Mouse (Mus musculus) liver, embryonic 15.5 days (tissue): ENCODE data around the gene Tekt4. TPM values are rescaled to one million over a fixed set of nuclear protein-coding genes. Genes with fewer than 3 reads are reported as not detected.

ENCODE experiments used
- ATAC-seq: fragments of 200-750 bp; cut with Nextera tagmentation; 2 replicates; pipeline ENCODE4 v1.8.0; 2017; ENCODE audit warnings: moderate number of reproducible peaks, mild to moderate bottlenecking, moderate library complexity; ENCODE audit not compliant: insufficient read depth
- H3K27ac ChIP-seq: fragments of 300-500 bp; sonication (generic); replicated peaks from 2 replicates; pipeline ENCODE4 v1.5.1; 2015; ENCODE audit warnings: mild to moderate bottlenecking, inconsistent platforms
- H3K27me3 ChIP-seq: fragments of 300-500 bp; sonication (generic); 2 replicates; pipeline ENCODE4 v1.6.1; 2015; ENCODE audit warnings: mild to moderate bottlenecking, inconsistent platforms
- H3K36me3 ChIP-seq: fragments of 300-500 bp; sonication (generic); replicated peaks from 2 replicates; pipeline ENCODE4 v1.6.1; 2015; ENCODE audit warnings: moderate library complexity, mild to moderate bottlenecking, inconsistent platforms
- H3K4me1 ChIP-seq: fragments of 300-500 bp; sonication (generic); replicated peaks from 2 replicates; pipeline ENCODE4 v1.6.1; 2015; ENCODE audit warnings: inconsistent platforms
- H3K4me2 ChIP-seq: fragments of 300-500 bp; sonication (generic); 2 replicates; pipeline ENCODE4 v1.6.1; 2015; ENCODE audit warnings: moderate library complexity, mild to moderate bottlenecking, inconsistent platforms
- H3K4me3 ChIP-seq: fragments of 300-500 bp; sonication (generic); replicated peaks from 2 replicates; pipeline ENCODE4 v1.5.1; 2015; ENCODE audit warnings: mild to moderate bottlenecking, inconsistent platforms
- H3K9ac ChIP-seq: fragments of 300-500 bp; sonication (generic); 2 replicates; pipeline ENCODE4 v1.6.1; 2015; ENCODE audit warnings: moderate library complexity, mild to moderate bottlenecking, inconsistent platforms
- H3K9me3 ChIP-seq: fragments of 300-500 bp; sonication (generic); replicated peaks from 2 replicates; pipeline ENCODE4 v1.6.1; 2016; ENCODE audit warnings: inconsistent platforms
- WGBS: fragments of 180-500 bp; shearing (Covaris S2); methylation state at CpG from one replicate; pipeline ENCODE4 v1.1.7; 2015; ENCODE audit warnings: mixed read lengths; ENCODE audit not compliant: insufficient replicate concordance; 5-methylcytosine and 5-hydroxymethylcytosine counted together
- polyA plus RNA-seq: library from polyadenylated mRNA; unstranded; fragments of >200 nt; fragmentation: Nextera tagmentation; extraction: Ambion mirVana; gene quantifications from 2 replicates; pipeline ENCODE4 v1.2.1, GENCODE M21; 2015

Gene Tekt4
- polyA plus RNA-seq, 1 experiment from 2014 or later = not detected

GRCm38 (mm10) chr17:25475946-25476744, 21.7 kb downstream of the Tekt4 start:
- 36% methylated on average over 19 of the region's 19 CpGs for WGBS
- H3K27me3 ChIP-seq = peaks cover 35% of the 10 kb centered on the region

GRCm38 (mm10) chr17:25480152-25480551, 25.7 kb downstream of the Tekt4 start:
- Histone ChIP-seq H3K9ac (no peak overlapping the region), H3K27me3 (peaks cover 23% of the 10 kb centered on the region), H3K4me1 (no peaks in the 10 kb centered on the region), H3K27ac (no peak overlapping the region), H3K4me2 (no peak overlapping the region), H3K9me3 (no peaks in the 10 kb centered on the region), H3K36me3 (no peaks in the 10 kb centered on the region), H3K4me3 (no peak overlapping the region)
- WGBS = 48% methylated on average over 8 of the region's 8 CpGs
- ATAC-seq = no peak

More at GRCm38 (mm10) chr17:25475946-25476744, 21.7 kb downstream of the Tekt4 start:
- peaks cover 16% of the 10 kb centered on the region for H3K4me1 ChIP-seq
- H3K36me3 ChIP-seq = no peaks in the 10 kb centered on the region
- H3K4me3 ChIP-seq = no peak overlapping the region
- H3K9ac ChIP-seq = no peak overlapping the region
- H3K9me3 ChIP-seq = no peaks in the 10 kb centered on the region
- no peak overlapping the region for H3K27ac ChIP-seq
- no peak for ATAC-seq
- H3K4me2 ChIP-seq = no peak overlapping the region

- H3K27me3 ChIP-seq = peaks cover 17% of the 10 kb centered on the region
- 29% methylated on average over 4 of the region's 4 CpGs for WGBS
Measured at GRCm38 (mm10) chr17:25480820-25481219, 26.4 kb downstream of the Tekt4 start.

GRCm38 (mm10) chr17:25482092-25482491, 27.7 kb downstream of the Tekt4 start:
- Histone ChIP-seq H3K4me2 (no peak overlapping the region), H3K36me3 (no peaks in the 10 kb centered on the region), H3K4me1 (no peaks in the 10 kb centered on the region), H3K4me3 (no peak overlapping the region), H3K9ac (no peak overlapping the region), H3K27ac (no peak overlapping the region), H3K27me3 (peaks cover 8% of the 10 kb centered on the region; the same call in 1 of the 2 replicates), H3K9me3 (no peaks in the 10 kb centered on the region)
- 73% methylated on average over 6 of the region's 6 CpGs for WGBS
- ATAC-seq = no peak

More at GRCm38 (mm10) chr17:25480820-25481219, 26.4 kb downstream of the Tekt4 start:
- no peak for ATAC-seq
- no peak overlapping the region for H3K4me2 ChIP-seq
- no peaks in the 10 kb centered on the region for H3K9me3 ChIP-seq
- no peaks in the 10 kb centered on the region for H3K4me1 ChIP-seq
- H3K9ac ChIP-seq = no peak overlapping the region
- no peak overlapping the region for H3K27ac ChIP-seq
- no peaks in the 10 kb centered on the region for H3K36me3 ChIP-seq
- H3K4me3 ChIP-seq = no peak overlapping the region

GRCm38 (mm10) chr17:25497013-25497412, 42.6 kb downstream of the Tekt4 start, which contains the start of gene Sstr5:
Sstr5 (minus strand) TSS chr17:25497288.
- no peak within 1 kb of the TSS for H3K27ac ChIP-seq
- no peak within 1 kb of the TSS for H3K4me3 ChIP-seq
- H3K4me1 ChIP-seq = peaks cover 3% of the 10 kb centered on the region; the same call in 1 of the 2 replicates
- no peak within 1 kb of the TSS; the same call in 1 of the 2 replicates for H3K4me2 ChIP-seq
- H3K9ac ChIP-seq = no peak within 1 kb of the TSS
- no peaks in the 10 kb centered on the region for H3K36me3 ChIP-seq
- 2% methylated on average over 27 of the region's 28 CpGs for WGBS
- peaks cover 55% of the 10 kb centered on the region for H3K27me3 ChIP-seq
- ATAC-seq = no peak
- no peaks in the 10 kb centered on the region for H3K9me3 ChIP-seq

GRCm38 (mm10) chr17:25502599-25502998, 48.2 kb downstream of the Tekt4 start:
- Histone ChIP-seq H3K27ac (no peak overlapping the region), H3K27me3 (peaks cover 19% of the 10 kb centered on the region), H3K4me1 (no peaks in the 10 kb centered on the region), H3K9ac (no peak overlapping the region), H3K4me2 (no peak overlapping the region), H3K9me3 (no peaks in the 10 kb centered on the region), H3K4me3 (no peak overlapping the region), H3K36me3 (no peaks in the 10 kb centered on the region)
- ATAC-seq = no peak
- 32% methylated on average over 4 of the region's 4 CpGs for WGBS

GRCm38 (mm10) chr17:25507799-25508198, 53.4 kb downstream of the Tekt4 start:
- Histone ChIP-seq H3K4me2 (no peak overlapping the region), H3K9ac (no peak overlapping the region), H3K4me3 (no peak overlapping the region), H3K9me3 (no peaks in the 10 kb centered on the region), H3K36me3 (no peaks in the 10 kb centered on the region), H3K4me1 (no peaks in the 10 kb centered on the region), H3K27me3 (no peaks in the 10 kb centered on the region; the same call in 1 of the 2 replicates), H3K27ac (no peak overlapping the region)
- no peak for ATAC-seq
- 14% methylated on average over 3 of the region's 3 CpGs for WGBS

- Histone ChIP-seq H3K4me1 (no peaks in the 10 kb centered on the region), H3K9ac (no peak overlapping the region), H3K9me3 (no peaks in the 10 kb centered on the region), H3K4me3 (no peak overlapping the region), H3K4me2 (no peak overlapping the region), H3K27me3 (no peaks in the 10 kb centered on the region; the same call in 1 of the 2 replicates), H3K36me3 (no peaks in the 10 kb centered on the region), H3K27ac (no peak overlapping the region)
- no peak for ATAC-seq
- WGBS = 42% methylated on average over 7 of the region's 7 CpGs
Measured at GRCm38 (mm10) chr17:25508860-25509577, 54.6 kb downstream of the Tekt4 start.

- no peak overlapping the region for H3K4me3 ChIP-seq
- H3K27me3 ChIP-seq = no peaks in the 10 kb centered on the region; the same call in 1 of the 2 replicates
- H3K4me1 ChIP-seq = no peaks in the 10 kb centered on the region
- 57% methylated on average over 10 of the region's 10 CpGs for WGBS
- no peaks in the 10 kb centered on the region for H3K36me3 ChIP-seq
- no peaks in the 10 kb centered on the region for H3K9me3 ChIP-seq
- no peak overlapping the region for H3K4me2 ChIP-seq
- H3K9ac ChIP-seq = no peak overlapping the region
- H3K27ac ChIP-seq = no peak overlapping the region
- ATAC-seq = no peak
Measured at GRCm38 (mm10) chr17:25510074-25510830, 55.8 kb downstream of the Tekt4 start.

GRCm38 (mm10) chr17:25511876-25512275, 57.5 kb downstream of the Tekt4 start:
- no peak for ATAC-seq
- 41% methylated on average over 3 of the region's 3 CpGs for WGBS
- no peak overlapping the region for H3K4me2 ChIP-seq
- no peaks in the 10 kb centered on the region for H3K4me1 ChIP-seq
- H3K9me3 ChIP-seq = no peaks in the 10 kb centered on the region
- no peaks in the 10 kb centered on the region for H3K27me3 ChIP-seq
- H3K36me3 ChIP-seq = no peaks in the 10 kb centered on the region
- no peak overlapping the region for H3K27ac ChIP-seq
- H3K4me3 ChIP-seq = no peak overlapping the region
- no peak overlapping the region for H3K9ac ChIP-seq

- Histone ChIP-seq H3K4me3 (no peak overlapping the region), H3K9ac (no peak overlapping the region), H3K4me2 (no peak overlapping the region), H3K36me3 (no peaks in the 10 kb centered on the region), H3K4me1 (no peaks in the 10 kb centered on the region), H3K27ac (no peak overlapping the region), H3K27me3 (no peaks in the 10 kb centered on the region), H3K9me3 (no peaks in the 10 kb centered on the region)
- WGBS = 62% methylated on average over 2 of the region's 2 CpGs
- no peak for ATAC-seq
Measured at GRCm38 (mm10) chr17:25514055-25514454, 59.6 kb downstream of the Tekt4 start.
